Mouse (Mus musculus) 416B (cell line): ENCODE measurements around the gene Gabre.

Source experiments
- DNase-seq: peaks from one replicate; pipeline ENCODE4 v3.0.0; 2011; ENCODE audit warnings: low read depth

Gene Gabre

DNA sequence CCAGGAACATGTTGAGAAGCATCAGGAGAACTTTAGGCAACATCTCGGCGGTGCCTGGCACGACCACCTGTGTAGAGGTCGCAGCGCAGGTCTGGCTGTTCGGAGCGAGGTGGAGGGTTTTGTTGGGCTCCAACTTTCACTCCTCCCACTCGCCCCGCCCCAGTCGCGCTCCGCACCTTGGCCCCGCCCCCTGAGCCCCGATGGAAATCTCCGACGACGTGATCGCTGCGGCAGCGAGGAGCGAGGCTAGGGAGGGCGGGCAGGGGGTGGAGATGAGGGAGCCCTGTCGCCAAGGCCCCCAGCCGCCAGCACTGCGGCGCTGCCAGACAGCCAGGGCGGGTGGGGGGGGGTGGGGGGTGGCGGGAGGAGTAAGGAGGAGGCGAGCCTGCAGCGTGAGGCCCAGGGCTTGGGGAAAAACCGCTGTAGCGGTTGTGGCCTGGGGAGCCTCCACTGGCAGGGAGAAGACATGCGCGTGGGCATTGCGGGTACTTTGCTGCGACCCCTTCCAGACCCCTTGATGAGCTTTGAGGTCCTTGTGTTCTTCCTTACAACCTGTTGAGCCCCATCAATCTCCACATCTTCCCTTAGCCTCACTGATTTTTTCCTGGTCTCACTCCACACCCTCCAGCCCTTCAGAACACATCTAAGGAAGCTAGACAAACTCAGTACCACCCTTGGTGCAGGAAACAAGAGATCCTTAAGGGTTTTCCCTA lies at the start of gene Gabre:
Gabre (minus strand) TSS at position 145 of the 713 bp plus-strand sequence.
- no peak for DNase-seq

DNA sequence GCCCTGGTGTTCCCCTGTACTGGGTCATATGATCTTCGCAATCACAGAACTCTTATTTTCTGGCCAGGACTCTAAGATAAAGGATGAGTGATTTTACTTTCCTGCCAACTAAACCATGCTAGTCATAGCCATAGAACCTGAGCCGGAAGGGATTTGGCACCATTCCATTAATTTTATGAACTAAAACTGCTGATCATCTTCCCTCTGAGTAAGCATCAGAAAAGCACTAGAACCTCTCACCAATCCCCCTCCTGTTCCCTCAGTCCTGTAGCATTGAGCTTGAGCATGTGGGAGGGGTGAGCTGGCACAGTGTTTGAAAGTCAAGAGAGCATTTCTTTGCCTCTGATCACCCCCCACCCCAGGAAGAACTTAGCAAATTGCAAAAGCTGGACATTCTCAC lies 23.2 kb upstream of the Gabre start:
- DNase-seq: no peak

DNA sequence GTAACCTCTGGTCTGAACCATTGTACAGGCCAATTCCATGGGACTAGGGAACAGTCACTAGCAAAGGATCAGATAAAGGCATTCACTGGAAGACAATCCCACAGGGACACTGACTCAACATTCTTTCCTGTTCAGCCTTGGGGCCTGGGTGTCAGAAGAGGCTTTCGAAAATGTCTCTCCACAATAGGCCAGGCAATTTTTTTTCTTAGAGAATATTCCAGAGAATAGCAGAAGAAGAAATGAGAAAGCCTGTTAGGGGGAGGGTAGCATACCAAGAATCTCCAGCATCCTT lies 715 bp upstream of the Gabre start:
- no peak for DNase-seq

DNA sequence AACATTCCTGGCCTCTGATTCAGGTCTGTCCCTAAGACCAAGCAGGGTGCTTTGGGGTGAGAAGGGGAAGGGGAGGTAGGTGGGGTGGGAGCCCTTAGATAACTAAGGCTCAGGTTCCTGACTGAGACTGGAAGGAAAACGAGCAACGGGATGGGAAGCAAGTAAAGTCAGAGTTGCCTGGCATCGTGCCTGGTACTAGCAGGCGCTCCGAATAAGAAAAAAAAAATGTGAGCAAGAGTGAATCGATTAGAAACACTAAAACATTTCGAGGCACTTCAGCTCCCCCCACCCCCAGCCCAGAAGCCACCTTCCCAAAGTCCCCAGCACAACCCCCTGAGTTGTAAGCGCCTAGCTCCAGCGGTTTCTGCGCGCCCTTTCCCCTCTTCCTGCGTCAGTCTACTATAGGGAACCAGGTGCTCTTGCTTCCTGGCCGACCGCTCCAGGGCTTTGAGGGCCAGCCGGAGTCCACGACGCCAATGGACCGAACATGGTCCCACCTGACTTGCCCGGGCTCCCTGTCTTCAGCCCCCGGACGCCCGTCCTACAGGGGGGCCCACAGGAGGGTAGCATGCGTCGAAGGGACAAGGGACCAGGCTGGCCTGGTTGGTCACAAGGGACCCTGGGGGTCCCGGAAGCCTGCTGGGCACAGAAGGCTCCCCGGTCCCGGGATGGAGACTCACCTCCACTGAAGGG lies 491 bp downstream of the Gabre start:
- DNase-seq: no peak

DNA sequence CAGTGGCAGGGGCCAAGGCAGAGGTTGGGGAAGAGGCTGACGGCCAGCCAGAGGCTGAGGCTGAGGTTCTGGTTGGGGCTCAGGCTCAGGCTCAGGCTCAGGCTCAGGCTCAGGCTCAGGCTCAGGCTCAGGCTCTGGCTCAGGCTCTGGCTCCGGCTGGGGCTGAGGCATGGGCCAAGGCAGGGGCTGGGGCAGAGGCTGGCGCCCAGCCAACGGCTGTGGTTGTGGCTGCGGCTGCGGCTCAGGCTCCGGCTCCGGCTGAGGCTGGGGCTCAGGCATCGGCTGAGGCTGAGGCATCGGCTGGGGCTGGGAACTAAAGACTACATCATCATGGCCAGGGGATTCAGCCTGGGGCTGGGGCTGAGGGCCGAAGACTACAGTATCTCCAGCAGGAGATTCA lies 4.0 kb downstream of the Gabre start:
- no peak for DNase-seq

DNA sequence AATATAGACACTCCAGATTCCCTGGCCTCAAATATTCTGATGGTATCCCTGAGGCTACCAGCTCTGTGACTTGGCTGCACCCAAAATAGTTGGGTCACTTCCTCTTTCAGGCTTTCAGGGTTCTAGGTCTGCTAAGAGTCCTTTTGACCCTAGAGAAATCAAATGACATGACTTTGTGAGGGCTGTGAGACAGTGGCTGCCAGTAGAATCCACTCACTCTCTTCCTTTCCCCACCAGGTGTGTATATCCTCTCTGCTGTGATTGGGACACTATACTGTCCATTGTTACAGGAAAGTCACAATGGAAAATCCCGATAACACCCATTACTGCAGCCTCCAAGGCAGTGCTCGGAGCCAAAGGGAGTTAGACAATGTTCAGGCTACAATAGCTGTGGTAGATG lies 52.9 kb downstream of the Gabre start, which contains the start of gene Magea4:
Magea4 (plus strand) TSS at position 301 of the 400 bp plus-strand sequence.
- no peak for DNase-seq
